Mouse (Mus musculus) liver, adult 2 months (tissue): ENCODE measurements around the gene Otp.

Experiments
- CTCF ChIP-seq: fragments of 200-500 bp; IDR thresholded peaks from 2 replicates; pipeline ENCODE4 v1.5.1; 2011; ENCODE audit warnings: low read depth, low read length, control low read depth
- POLR2A ChIP-seq: fragments of 200-500 bp; IDR thresholded peaks from 2 replicates; pipeline ENCODE4 v1.6.1; 2011; ENCODE audit warnings: low read length, control low read depth; ENCODE audit not compliant: insufficient read depth; ENCODE audit errors: extremely low read depth

- TF ChIP-seq CTCF (no peak), POLR2A (no peak)
Measured at GRCm38 (mm10) chr13:94859256-94859655, 16.1 kb upstream of the Otp start.
